Mouse (Mus musculus) left cerebral cortex, adult 11 months (tissue): ENCODE measurements at regions not wholly inside any gene's neighbourhood (a gene's known extent, or its start where the extent isn't known, plus 50 kb on each side); places are given as distances from the start of the nearest gene placed in this dataset.

Source experiments
- DNase-seq: peaks from one replicate; pipeline ENCODE4 v3.0.0; 2022; ENCODE audit warnings: low spot score

DNA sequence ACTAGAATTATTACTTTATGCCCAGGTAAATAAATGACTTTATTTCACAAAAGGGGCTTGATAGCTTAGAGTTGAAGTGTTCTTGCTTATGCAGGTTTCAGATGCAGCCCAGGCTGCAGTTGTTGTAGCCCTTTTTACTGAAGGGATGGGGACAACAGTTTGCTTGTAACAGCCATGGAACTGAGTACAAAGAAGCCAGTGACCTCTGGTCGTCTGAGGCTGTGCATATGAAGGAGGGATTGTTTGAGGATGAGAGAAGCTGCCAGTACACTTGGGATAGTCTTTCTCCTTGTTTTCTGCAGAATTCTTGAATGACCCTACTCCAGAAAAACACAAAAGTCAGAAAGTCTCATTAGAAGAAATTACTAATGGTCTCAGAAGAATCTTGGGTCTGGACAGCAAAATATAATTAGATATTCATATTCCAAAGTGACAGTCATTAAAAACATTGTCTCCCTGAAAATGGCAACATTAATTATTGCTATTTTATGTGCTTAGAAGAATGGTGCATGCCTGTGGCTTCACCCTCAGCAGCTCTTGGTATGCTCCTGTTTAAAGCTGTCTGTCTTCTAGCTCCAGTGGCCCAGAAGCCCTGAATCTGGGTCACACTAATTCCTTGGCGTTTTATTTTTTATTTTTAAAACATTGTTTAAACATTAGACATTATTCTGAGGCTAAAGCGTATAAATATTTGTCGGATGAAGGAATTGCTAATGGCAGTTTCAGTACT is 61.9 kb upstream of the Arhgap32 start:
- no peak for DNase-seq

- no peak for DNase-seq
Observed at GRCm38 (mm10) chr9:32057427-32058115, 58.4 kb upstream of the Arhgap32 start.

DNA sequence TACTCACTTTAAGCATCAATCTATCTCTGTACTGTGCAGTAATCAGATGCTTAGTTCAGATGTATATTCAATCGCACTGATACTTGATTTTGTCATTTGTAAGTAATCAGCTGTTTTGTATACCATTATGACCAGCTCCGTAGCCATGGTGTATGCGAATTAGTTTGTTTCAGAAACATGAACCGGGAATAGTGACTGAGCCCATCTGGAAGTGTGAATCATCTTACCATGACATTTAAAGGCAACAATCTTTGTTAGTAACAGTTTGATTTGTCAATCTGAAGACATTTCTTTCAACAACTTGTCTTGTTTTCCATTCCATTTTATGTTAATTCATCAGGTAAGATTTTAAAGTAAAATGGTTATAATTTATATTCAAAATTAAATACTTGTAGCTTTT is 53.2 kb upstream of the Arhgap32 start:
- no peak for DNase-seq

DNA sequence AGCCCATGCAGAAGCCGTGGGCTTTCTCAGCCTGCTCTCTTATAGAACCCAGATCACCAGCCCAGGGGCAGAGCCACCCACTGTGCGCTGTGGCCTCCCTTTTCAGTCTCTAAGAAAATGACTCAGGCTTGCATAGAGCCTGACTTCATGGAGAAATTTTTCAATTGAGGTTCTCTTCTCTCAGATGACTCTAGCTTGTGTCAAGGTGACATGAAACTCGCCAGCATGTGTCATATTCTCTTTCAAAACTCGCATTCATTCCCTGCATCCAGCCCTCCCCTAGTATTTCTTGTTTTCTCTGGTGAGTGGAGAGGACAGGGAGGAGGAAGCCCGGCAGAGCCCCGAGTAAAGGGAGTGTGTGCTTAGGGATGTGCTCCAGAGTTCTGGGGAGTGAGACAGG is 52.4 kb upstream of the Arhgap32 start:
- DNase-seq: no peak

DNA sequence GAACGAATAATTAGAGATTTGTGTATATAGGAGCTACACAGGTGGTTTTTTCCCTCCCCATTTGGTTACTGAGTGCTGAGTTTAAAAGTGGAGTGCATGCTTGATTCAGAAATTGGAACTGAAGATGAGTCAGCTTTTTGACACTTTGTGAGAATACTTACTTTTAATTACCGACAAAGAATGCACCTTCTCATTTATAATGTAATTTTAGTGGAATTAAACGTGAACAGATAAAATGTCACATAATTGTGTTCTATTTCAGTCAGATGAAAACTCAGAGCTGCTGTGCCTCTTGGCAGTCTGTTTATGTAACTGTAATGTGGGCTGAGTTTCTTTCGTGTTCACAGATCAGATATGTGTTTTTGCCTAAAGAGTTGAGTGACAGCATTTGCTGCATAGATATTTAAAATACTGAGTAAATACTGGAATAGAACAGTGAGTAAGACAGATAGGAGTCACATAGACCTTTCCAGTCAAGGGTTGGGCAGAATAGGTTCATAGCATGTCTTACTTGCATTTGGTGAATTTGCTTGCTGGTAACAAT is 51.9 kb upstream of the Arhgap32 start:
- DNase-seq: peak; percentile 27
